In the genomic region with DNA sequence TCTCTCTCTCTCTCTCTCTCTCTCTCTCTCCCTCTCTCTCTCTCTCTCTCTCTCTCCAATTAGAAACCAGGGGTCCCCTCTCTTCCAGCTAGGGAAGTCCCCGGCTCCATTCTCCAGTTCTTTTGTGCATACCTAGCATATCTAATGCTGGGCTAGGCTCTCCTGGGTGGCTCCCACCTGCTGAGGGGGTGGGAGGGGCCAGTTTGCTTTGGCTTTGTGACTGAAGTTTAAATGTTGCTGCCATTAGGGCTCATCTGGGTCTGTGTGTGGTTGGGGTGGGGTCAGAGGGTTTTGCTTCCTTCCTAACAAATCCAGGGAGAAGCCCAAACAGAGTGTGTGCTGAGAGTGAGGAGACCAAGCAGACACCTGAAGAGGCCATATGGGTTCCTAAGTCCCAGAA, we compare ENCODE assay signal across 12 mouse cellular contexts. TPM values are rescaled to one million over a fixed set of nuclear protein-coding genes. Genes with fewer than 3 reads are reported as not detected.
DNase-seq lines count a peak whose midpoint lies in the region; ATAC-seq and TF ChIP-seq lines count a peak whose summit lies in the region.
"Had no signal": no experiment of that assay in that cellular context is flagged by ENCODE, and none has a peak within 500 bp of the region (broad histone marks: within the 10 kb centered on the region; RNA-seq: fewer than 3 reads in every experiment).

No protein-coding gene starts in this region.

- WGBS in heart, postnatal 0 days = 46% methylated on average over 1 of the region's 1 CpGs
- WGBS in heart, adult 2 months = 93% methylated on average over 1 of the region's 1 CpGs
- WGBS in embryonic facial prominence, embryonic 14.5 days = 36% methylated on average over 1 of the region's 1 CpGs
- WGBS in limb, embryonic 15.5 days = 23% methylated on average over 1 of the region's 1 CpGs

- H3K4me2 ChIP-seq in heart, postnatal 0 days (ENCODE audit: low read depth, low read length) = no peak overlapping the region
- no peak overlapping the region for H3K4me2 ChIP-seq in embryonic facial prominence, embryonic 14.5 days (ENCODE audit: low read depth, low read length)
- H3K4me2 ChIP-seq in limb, embryonic 15.5 days = no peak overlapping the region
- H3K4me2 ChIP-seq: liver, embryonic 12.5 days had no signal

- no peaks in the 10 kb centered on the region for H3K9me3 ChIP-seq in heart, postnatal 0 days (replicated peaks; ENCODE audit: control insufficient read depth, low read length)
- no peaks in the 10 kb centered on the region for H3K9me3 ChIP-seq in ES-Bruce4 (replicated peaks; ENCODE audit: control insufficient read depth, insufficient read depth, low read length, poor library complexity, severe bottlenecking)
- H3K9me3 ChIP-seq in embryonic facial prominence, embryonic 14.5 days (ENCODE audit: control insufficient read depth, low read length) = no peaks in the 10 kb centered on the region
- no peaks in the 10 kb centered on the region for H3K9me3 ChIP-seq in limb, embryonic 15.5 days
- H3K9me3 ChIP-seq: liver, embryonic 12.5 days had no signal

- H3K4me3 ChIP-seq in heart, postnatal 0 days (ENCODE audit: low read depth, low read length) = no peak overlapping the region
- H3K4me3 ChIP-seq in heart, adult 2 months = no peak overlapping the region
- no peak overlapping the region for H3K4me3 ChIP-seq in ES-Bruce4 (ENCODE audit: low read depth, low read length)
- H3K4me3 ChIP-seq in embryonic facial prominence, embryonic 14.5 days (ENCODE audit: low read depth, low read length) = no peak overlapping the region
- H3K4me3 ChIP-seq in limb, embryonic 15.5 days = no peak overlapping the region
- H3K4me3 ChIP-seq: liver, embryonic 12.5 days had no signal

- TF ChIP-seq POLR2A in heart, adult 2 months (IDR thresholded peaks at IDR 0.05; ENCODE audit: insufficient read depth, low read depth, low read length) = no peak
- TF ChIP-seq POLR2A in ES-Bruce4 (IDR thresholded peaks at IDR 0.05; ENCODE audit: insufficient read depth, low read length) = no peak

- no peak overlapping the region for H3K27ac ChIP-seq in heart, postnatal 0 days (ENCODE audit: low read depth)
- no peak overlapping the region; the same call in 1 of the 2 replicates for H3K27ac ChIP-seq in heart, adult 2 months
- peak overlapping the region; percentile 62 for H3K27ac ChIP-seq in ES-Bruce4 (ENCODE audit: insufficient read depth, low read length)
- H3K27ac ChIP-seq in embryonic facial prominence, embryonic 14.5 days (replicated peaks; ENCODE audit: low read depth, low read length) = peak overlapping the region; percentile 96; the same call in 1 of the 2 replicates
- H3K27ac ChIP-seq in limb, embryonic 15.5 days = peak overlapping the region; percentile 22; the same call in 1 of the 2 replicates

- intact Hi-C loops in heart, adult 2 months (cut with DNase I) = no loop called here

- H3K36me3 ChIP-seq in heart, postnatal 0 days (replicated peaks; ENCODE audit: control insufficient read depth, insufficient read depth, low read length) = no peaks in the 10 kb centered on the region
- no peaks in the 10 kb centered on the region for H3K36me3 ChIP-seq in heart, adult 2 months (ENCODE audit: control insufficient read depth, insufficient read depth, low read length)
- 0 out of 2 replicates have a peak, but pooled peaks cover 1% of the 10 kb centered on the region for H3K36me3 ChIP-seq in ES-Bruce4 (ENCODE audit: control insufficient read depth, insufficient read depth, low read length, poor library complexity, severe bottlenecking)
- peaks cover 13% of the 10 kb centered on the region for H3K36me3 ChIP-seq in embryonic facial prominence, embryonic 14.5 days (ENCODE audit: control insufficient read depth, insufficient read depth, low read length)
- H3K36me3 ChIP-seq in limb, embryonic 15.5 days = no peaks in the 10 kb centered on the region
- H3K36me3 ChIP-seq: liver, embryonic 12.5 days had no signal

- DNase-seq in heart, postnatal 0 days (ENCODE audit: low spot score) = peak; percentile 3
- DNase-seq in heart, adult 2 months = no peak
- peak; percentile 55 for DNase-seq in embryonic facial prominence, embryonic 14.5 days (ENCODE audit: low spot score)
- DNase-seq in right cerebral cortex, postnatal 10 days (ENCODE audit: low spot score in 2 of 2) = no peak
- DNase-seq in cerebellum, postnatal 4 days (ENCODE audit: low spot score in 2 of 2) = no peak
- DNase-seq in adrenal gland, adult 18-20 months (ENCODE audit: low spot score in 2 of 2) = no peak
- DNase-seq: cerebellum, adult 11-12 months; right cerebral cortex, postnatal 14 days; thymus, postnatal 25 days had no signal

- TF ChIP-seq EP300 in heart, postnatal 0 days (IDR thresholded peaks at IDR 0.05; ENCODE audit: low read depth) = no peak
- no peak for TF ChIP-seq EP300 in heart, adult 2 months (IDR thresholded peaks at IDR 0.05; ENCODE audit: insufficient read depth, low read depth, low read length)
- no peak for TF ChIP-seq EP300 in ES-Bruce4 (IDR thresholded peaks at IDR 0.05; ENCODE audit: insufficient read depth, low read depth, low read length)

- H3K79me2 ChIP-seq in heart, adult 2 months (replicated peaks; ENCODE audit: control insufficient read depth, insufficient read depth, low read length) = no peaks in the 10 kb centered on the region

- no peak for TF ChIP-seq CTCF in heart, postnatal 0 days (IDR thresholded peaks at IDR 0.05; ENCODE audit: low read depth)
- no peak for TF ChIP-seq CTCF in heart, adult 2 months (IDR thresholded peaks at IDR 0.05)
- TF ChIP-seq CTCF in ES-Bruce4 (IDR thresholded peaks at IDR 0.05; ENCODE audit: low read depth, low read length) = no peak

- peaks cover 29% of the 10 kb centered on the region for H3K4me1 ChIP-seq in heart, postnatal 0 days (ENCODE audit: control insufficient read depth, insufficient read depth)
- peaks cover 10% of the 10 kb centered on the region for H3K4me1 ChIP-seq in heart, adult 2 months (ENCODE audit: control insufficient read depth, insufficient read depth, low read length)
- peaks cover 7% of the 10 kb centered on the region for H3K4me1 ChIP-seq in ES-Bruce4 (ENCODE audit: control insufficient read depth, insufficient read depth, low read length)
- peaks cover 30% of the 10 kb centered on the region for H3K4me1 ChIP-seq in embryonic facial prominence, embryonic 14.5 days (ENCODE audit: control insufficient read depth, insufficient read depth, low read length)
- peaks cover 56% of the 10 kb centered on the region for H3K4me1 ChIP-seq in limb, embryonic 15.5 days

- no peak for ATAC-seq in heart, postnatal 0 days (ENCODE audit: insufficient read depth, low read depth)
- ATAC-seq in embryonic facial prominence, embryonic 14.5 days (ENCODE audit: low read depth) = no peak
- ATAC-seq in limb, embryonic 15.5 days (ENCODE audit: insufficient number of reproducible peaks, low FRiP score, low TSS enrichment, low read depth) = no peak
- ATAC-seq: liver, embryonic 12.5 days had no signal

- H3K9ac ChIP-seq in heart, postnatal 0 days (replicated peaks; ENCODE audit: low read depth, low read length) = no peak overlapping the region
- no peak overlapping the region for H3K9ac ChIP-seq in heart, adult 2 months (ENCODE audit: low read depth, low read length)
- H3K9ac ChIP-seq in ES-Bruce4 (ENCODE audit: low read depth, poor library complexity, severe bottlenecking) = no peak overlapping the region
- no peak overlapping the region for H3K9ac ChIP-seq in embryonic facial prominence, embryonic 14.5 days (ENCODE audit: low read depth, low read length)
- no peak overlapping the region for H3K9ac ChIP-seq in limb, embryonic 15.5 days
- H3K9ac ChIP-seq: liver, embryonic 12.5 days had no signal

- H3K27me3 ChIP-seq in heart, postnatal 0 days (ENCODE audit: control insufficient read depth, insufficient read depth, low read length) = no peaks in the 10 kb centered on the region
- H3K27me3 ChIP-seq in heart, adult 2 months (ENCODE audit: control insufficient read depth, insufficient read depth, low read length) = no peaks in the 10 kb centered on the region
- H3K27me3 ChIP-seq in ES-Bruce4 (ENCODE audit: control insufficient read depth, insufficient read depth, low read length, poor library complexity, severe bottlenecking) = peaks cover 6% of the 10 kb centered on the region; the same call in 1 of the 2 replicates
- H3K27me3 ChIP-seq in embryonic facial prominence, embryonic 14.5 days (replicated peaks; ENCODE audit: control insufficient read depth, insufficient read depth, low read length) = no peaks in the 10 kb centered on the region
- H3K27me3 ChIP-seq in limb, embryonic 15.5 days = no peaks in the 10 kb centered on the region

RNA-seq across cellular contexts. Expression of a gene that starts 32.0 kb away (rescaled TPM):
- total RNA-seq in heart, postnatal 0 days (2014; rRNA removed; ENCODE audit: low replicate concordance) = 113 and 139 TPM in 2 replicates
- polyA plus RNA-seq in heart, postnatal 0 days (2015; fragmentation: Nextera tagmentation; extraction: Ambion mirVana) = 56.2 and 65.9 TPM in 2 replicates
- total RNA-seq in heart, adult 2 months (2021) = 10 to 100 TPM; 83.1 to 89.6 TPM
- polyA plus RNA-seq in heart, adult 2 months (2012; rRNA removed) = 84.5 and 128 TPM in 2 replicates
- 44.0 and 50.3 TPM in 2 replicates for polyA plus RNA-seq in ES-Bruce4 (2011; ENCODE audit: insufficient read depth, insufficient read length, low read depth, missing spikeins)
- polyA plus RNA-seq in embryonic facial prominence, embryonic 14.5 days (2014; fragmentation: Nextera tagmentation; extraction: Ambion mirVana) = 78.8 and 86.4 TPM in 2 replicates
- polyA plus RNA-seq in limb, embryonic 15.5 days (2015; fragmentation: Nextera tagmentation; extraction: Ambion mirVana) = 96.1 and 101 TPM in 2 replicates
- total RNA-seq in adrenal gland, adult 18-20 months (2021) = 100 to 1,000 TPM; 147 to 177 TPM

RNA-seq across cellular contexts. Expression of a gene that starts 49.6 kb away (rescaled TPM):
- 12.2 and 13.1 TPM in 2 replicates for total RNA-seq in heart, postnatal 0 days (2014; rRNA removed; ENCODE audit: low replicate concordance)
- polyA plus RNA-seq in heart, postnatal 0 days (2015; fragmentation: Nextera tagmentation; extraction: Ambion mirVana) = 2.8 and 3.5 TPM in 2 replicates
- total RNA-seq in heart, adult 2 months (2021) = 1 to 10 TPM; 5.4 to 9.7 TPM
- polyA plus RNA-seq in heart, adult 2 months (2012; rRNA removed) = 5.9 and 6.4 TPM in 2 replicates
- polyA plus RNA-seq in ES-Bruce4 (2011; ENCODE audit: insufficient read depth, insufficient read length, low read depth, missing spikeins) = 21.2 and 21.6 TPM in 2 replicates
- 11.1 and 12.0 TPM in 2 replicates for polyA plus RNA-seq in embryonic facial prominence, embryonic 14.5 days (2014; fragmentation: Nextera tagmentation; extraction: Ambion mirVana)
- 5.8 and 6.7 TPM in 2 replicates for polyA plus RNA-seq in limb, embryonic 15.5 days (2015; fragmentation: Nextera tagmentation; extraction: Ambion mirVana)
- 1 to 10 TPM; 7.8 to 8.9 TPM for total RNA-seq in adrenal gland, adult 18-20 months (2021)

Comparison
In these comparisons a context has a peak if more than half of its experiments do, and no peak if none do; other contexts are left out.
1. DNase-seq: peak in heart, postnatal 0 days (single experiment) and embryonic facial prominence, embryonic 14.5 days (single experiment); none in heart, adult 2 months (0 of 2), right cerebral cortex, postnatal 10 days (0 of 2), cerebellum, postnatal 4 days (0 of 2) and adrenal gland, adult 18-20 months (0 of 2).
2. H3K27ac ChIP-seq: peak in ES-Bruce4 (single experiment), embryonic facial prominence, embryonic 14.5 days (single experiment) and limb, embryonic 15.5 days (single experiment); none in heart, postnatal 0 days (single experiment) and heart, adult 2 months (single experiment).